ENCODE assay signal across 8 mouse cellular contexts in the genomic region with DNA sequence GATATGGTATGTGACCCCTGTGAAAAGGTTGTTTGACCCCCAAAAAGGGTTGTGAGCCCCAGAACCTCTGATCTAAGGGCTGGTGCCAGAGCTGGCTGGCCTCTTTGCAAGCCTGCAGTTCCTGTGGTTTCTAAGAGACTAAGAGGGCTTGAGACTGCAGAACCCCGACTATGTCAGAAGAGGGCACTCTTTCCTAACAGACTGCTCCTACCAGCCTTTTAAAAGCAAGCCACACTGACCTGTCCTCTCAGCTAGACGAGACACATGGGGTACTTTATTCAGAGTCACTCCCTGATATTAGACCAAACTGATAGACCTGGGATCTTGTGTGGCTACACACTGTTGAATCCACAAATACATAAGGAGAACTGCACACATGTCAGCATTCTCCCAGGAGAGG. TPM values are rescaled to one million over a fixed set of nuclear protein-coding genes. Genes with fewer than 3 reads are reported as not detected.
A peak's percentile ranks its signal among the peaks of the same experiment; 100 is the strongest.
DNase-seq lines count a peak whose midpoint lies in the region; ATAC-seq and TF ChIP-seq lines count a peak whose summit lies in the region.

No protein-coding gene starts in this region.

- no peak overlapping the region for H3K4me2 ChIP-seq in intestine, postnatal 0 days (replicated peaks; ENCODE audit: low read depth)
- no peak overlapping the region for H3K4me2 ChIP-seq in intestine, embryonic 16.5 days (ENCODE audit: low read depth, low read length)

- in situ Hi-C loops in ES-E14 (cut with MboI; ENCODE audit: low sequenced_read_pairs in 2 of 2, unreplicated experiment in 2 of 2) = loop anchor here (5.0 to 25.0 kb wide), 2 partner anchors 259 to 269 kb away; no protein-coding TSS in a partner anchor

- DNase-seq in ES-E14 (ENCODE audit: low read depth, low spot score) = peak; percentile 49
- DNase-seq in c-Kit-positive CD71-positive TER-119-positive erythroid progenitor cells, embryonic 14.5 days (ENCODE audit: low spot score) = peak; percentile 3
- peak; percentile 54 to 63 for DNase-seq in heart, postnatal 10 days
- peak; percentile 28 for DNase-seq in left cerebral cortex, adult 11 months (ENCODE audit: low spot score)
- no peak for DNase-seq in ovary, postnatal 36 days (ENCODE audit: low spot score)

- H3K27me3 ChIP-seq in intestine, postnatal 0 days (replicated peaks; ENCODE audit: control insufficient read depth, insufficient read depth, low read length) = no peaks in the 10 kb centered on the region
- H3K27me3 ChIP-seq in intestine, embryonic 16.5 days (replicated peaks; ENCODE audit: control insufficient read depth, insufficient read depth, low read length) = no peaks in the 10 kb centered on the region

- no peak overlapping the region for H3K4me3 ChIP-seq in intestine, postnatal 0 days (ENCODE audit: low read depth, low read length)
- no peak overlapping the region for H3K4me3 ChIP-seq in intestine, embryonic 16.5 days (ENCODE audit: low read length)
- no peak overlapping the region for H3K4me3 ChIP-seq in ES-E14 (ENCODE audit: insufficient read depth in 1 of 2, low read depth in 1 of 2, low read length in 2 of 2, poor library complexity in 1 of 2, severe bottlenecking in 1 of 2)

- H3K27ac ChIP-seq in intestine, postnatal 0 days (ENCODE audit: low read depth, low read length) = no peak overlapping the region
- no peak overlapping the region for H3K27ac ChIP-seq in intestine, embryonic 16.5 days (ENCODE audit: low read length)
- H3K27ac ChIP-seq in ES-E14 (ENCODE audit: insufficient read depth, low read depth, low read length, poor library complexity, severe bottlenecking) = no peak overlapping the region

- TF ChIP-seq CTCF in intestine, postnatal 0 days (IDR thresholded peaks at IDR 0.05; ENCODE audit: low read depth) = peak; percentile 82

- intact Hi-C loops in heart, postnatal 10 days (cut with DNase I) = loop anchor here (1.0 to 5.0 kb wide), 6 partner anchors 67 to 319 kb away; no protein-coding TSS in a partner anchor

- no peaks in the 10 kb centered on the region for H3K9me3 ChIP-seq in intestine, postnatal 0 days (ENCODE audit: control insufficient read depth)
- H3K9me3 ChIP-seq in intestine, embryonic 16.5 days (ENCODE audit: control insufficient read depth, low read length) = no peaks in the 10 kb centered on the region
- H3K9me3 ChIP-seq in ES-E14 (ENCODE audit: control insufficient read depth, insufficient read depth, low read depth, low read length) = no peaks in the 10 kb centered on the region

- H3K9ac ChIP-seq in intestine, postnatal 0 days (ENCODE audit: low read depth, low read length) = no peak overlapping the region
- H3K9ac ChIP-seq in intestine, embryonic 16.5 days (ENCODE audit: low read depth, low read length) = no peak overlapping the region
- no peak overlapping the region for H3K9ac ChIP-seq in ES-E14 (ENCODE audit: insufficient read depth, low read depth, low read length, poor library complexity, severe bottlenecking)

- H3K36me3 ChIP-seq in intestine, postnatal 0 days (ENCODE audit: control insufficient read depth, insufficient read depth) = no peaks in the 10 kb centered on the region
- H3K36me3 ChIP-seq in intestine, embryonic 16.5 days (ENCODE audit: control insufficient read depth, insufficient read depth, low read length) = no peaks in the 10 kb centered on the region
- H3K36me3 ChIP-seq in ES-E14 (ENCODE audit: control insufficient read depth, insufficient read depth, low read length, poor library complexity, severe bottlenecking) = no peaks in the 10 kb centered on the region

- no peak for ATAC-seq in intestine, postnatal 0 days
- ATAC-seq in intestine, embryonic 16.5 days = no peak
- ATAC-seq in neutrophil, adult 5-6 weeks (ENCODE audit: extremely low read depth, insufficient number of reproducible peaks, low FRiP score, poor library complexity, severe bottlenecking) = peak; percentile 46; the same call in 1 of the 2 replicates

- H3K4me1 ChIP-seq in intestine, postnatal 0 days (replicated peaks; ENCODE audit: control insufficient read depth, insufficient read depth, low read length) = no peaks in the 10 kb centered on the region
- no peaks in the 10 kb centered on the region for H3K4me1 ChIP-seq in intestine, embryonic 16.5 days (ENCODE audit: control insufficient read depth, insufficient read depth, low read length)
- no peaks in the 10 kb centered on the region for H3K4me1 ChIP-seq in ES-E14 (ENCODE audit: control insufficient read depth in 2 of 2, insufficient read depth in 2 of 2, low read length in 2 of 2, poor library complexity in 1 of 2)

- WGBS in intestine, postnatal 0 days = 0% methylated on average over 2 of the region's 2 CpGs
- 4% methylated on average over 2 of the region's 2 CpGs for WGBS in intestine, embryonic 16.5 days

TF ChIP-seq in ES-E14, 5 proteins besides CTCF, POLR2A, EP300 and RAD21:
- peak; percentile 84; the same call in 1 of the 2 replicates for TF ChIP-seq ZC3H11A (IDR thresholded peaks at IDR 0.05; ENCODE audit: borderline replicate concordance, low read depth, low read length)
- TF ChIP-seq HCFC1 (IDR thresholded peaks at IDR 0.05; ENCODE audit: borderline replicate concordance, insufficient read depth, low read length) = no peak
- no peak for TF ChIP-seq CHD2 (IDR thresholded peaks at IDR 0.05; ENCODE audit: low read depth, low read length)
- no peak for TF ChIP-seq MAFK (IDR thresholded peaks at IDR 0.05; ENCODE audit: insufficient read depth, low read depth, low read length)
- no peak for TF ChIP-seq ZNF384 (IDR thresholded peaks at IDR 0.05; ENCODE audit: low read depth, low read length)

RNA-seq across cellular contexts. Expression of gene Fcrls, which starts 19.9 kb away (rescaled TPM):
- polyA plus RNA-seq in intestine, postnatal 0 days (2015; fragmentation: Nextera tagmentation; extraction: Ambion mirVana) = 1.3 and 1.9 TPM in 2 replicates
- polyA plus RNA-seq in intestine, embryonic 16.5 days (2015; fragmentation: Nextera tagmentation; extraction: Ambion mirVana) = 4.7 and 6.0 TPM in 2 replicates
- not detected in 2 replicates for total RNA-seq in ES-E14 (2012; rRNA removed)
- 10 to 100 TPM in 1 of 2 experiments, 1 to 10 TPM in 1; 9.7 to 10.2 TPM for total RNA-seq in heart, postnatal 10 days (2021)
- total RNA-seq in neutrophil, adult 5-6 weeks (2017) = 0.70 TPM in 1 of 2 replicates, not detected in the other
